Mouse (Mus musculus) embryonic facial prominence, embryonic 13.5 days (tissue): ENCODE results near the gene Gm14326. TPM values are rescaled to one million over a fixed set of nuclear protein-coding genes. Genes with fewer than 3 reads are reported as not detected.
"Not testable (repeated sequence)": the region's sequence is repeated elsewhere in the genome, so short reads cannot be mapped to it uniquely, and the experiment has no call there.

Experiments
- ATAC-seq: fragments of 200-750 bp; cut with Nextera tagmentation; 2 replicates; pipeline ENCODE4 v1.8.0; 2017; ENCODE audit warnings: low read depth; ENCODE audit not compliant: insufficient number of reproducible peaks, insufficient read depth, low FRiP score, low TSS enrichment
- H3K27ac ChIP-seq: fragments of 300-500 bp; sonication (generic); 2 replicates; pipeline ENCODE4 v1.5.1; 2015; ENCODE audit warnings: moderate library complexity, mild to moderate bottlenecking, inconsistent platforms
- H3K27me3 ChIP-seq: fragments of 300-500 bp; sonication (generic); 2 replicates; pipeline ENCODE4 v1.6.1; 2015; ENCODE audit warnings: mild to moderate bottlenecking, inconsistent platforms
- H3K36me3 ChIP-seq: fragments of 300-500 bp; sonication (generic); 2 replicates; pipeline ENCODE4 v1.6.1; 2015; ENCODE audit warnings: mild to moderate bottlenecking, inconsistent platforms
- H3K4me1 ChIP-seq: fragments of 300-500 bp; sonication (generic); 2 replicates; pipeline ENCODE4 v1.6.1; 2015; ENCODE audit warnings: inconsistent platforms
- H3K4me2 ChIP-seq: fragments of 300-500 bp; sonication (generic); 2 replicates; pipeline ENCODE4 v1.6.1; 2015; ENCODE audit warnings: moderate library complexity, mild to moderate bottlenecking, inconsistent platforms
- H3K4me3 ChIP-seq: fragments of 300-500 bp; sonication (generic); 2 replicates; pipeline ENCODE4 v1.5.1; 2015; ENCODE audit warnings: mild to moderate bottlenecking, inconsistent platforms
- H3K9ac ChIP-seq: fragments of 300-500 bp; sonication (generic); 2 replicates; pipeline ENCODE4 v1.6.1; 2015; ENCODE audit warnings: mild to moderate bottlenecking, inconsistent platforms
- H3K9me3 ChIP-seq: fragments of 300-500 bp; sonication (generic); 2 replicates; pipeline ENCODE4 v1.6.1; 2016; ENCODE audit warnings: inconsistent platforms
- WGBS: fragments of 180-500 bp; shearing (Covaris S2); methylation state at CpG from one replicate; pipeline ENCODE4 v1.1.7; 2015; ENCODE audit warnings: mixed read lengths; 5-methylcytosine and 5-hydroxymethylcytosine counted together
- polyA plus RNA-seq: library from polyadenylated mRNA; unstranded; fragments of >200 nt; fragmentation: Nextera tagmentation; extraction: Ambion mirVana; gene quantifications from 2 replicates; pipeline ENCODE4 v1.2.1, GENCODE M21; 2015

Gene Gm14326
- polyA plus RNA-seq, result 19.3 and 19.9 TPM in 2 replicates

GRCm38 (mm10) chr2:177957145-177957544 is at the start of gene Gm14326:
Gm14326 (minus strand) TSS chr2:177957297.
- not testable (repeated sequence) for H3K9me3 ChIP-seq, H3K36me3 ChIP-seq, H3K27ac ChIP-seq, H3K4me1 ChIP-seq, ATAC-seq, H3K27me3 ChIP-seq
- peak within 1 kb of the TSS; percentile 51 for H3K4me3 ChIP-seq
- 0% methylated on average over 7 of the region's 7 CpGs for WGBS
- peak within 1 kb of the TSS; percentile 50 for H3K4me2 ChIP-seq
- peak within 1 kb of the TSS; percentile 67 for H3K9ac ChIP-seq

GRCm38 (mm10) chr2:177974814-177975213 is 17.7 kb upstream of the Gm14326 start:
- ATAC-seq, H3K27me3 ChIP-seq, H3K9me3 ChIP-seq, H3K36me3 ChIP-seq, H3K27ac ChIP-seq, H3K4me1 ChIP-seq, H3K4me2 ChIP-seq, H3K9ac ChIP-seq, H3K4me3 ChIP-seq: not testable (repeated sequence)
- 72% methylated on average over 7 of the region's 7 CpGs for WGBS

- Histone ChIP-seq H3K4me2 (peak overlapping the region; percentile 50), H3K9ac (peak overlapping the region; percentile 67), H3K4me3 (peak overlapping the region; percentile 51)
- H3K27ac ChIP-seq, H3K9me3 ChIP-seq, H3K27me3 ChIP-seq, ATAC-seq, H3K36me3 ChIP-seq, H3K4me1 ChIP-seq: not testable (repeated sequence)
- WGBS, result under 1% methylated on average over 18 of the region's 18 CpGs
Observed at GRCm38 (mm10) chr2:177956734-177957133, 363 bp downstream of the Gm14326 start.

- not testable (repeated sequence) for H3K4me1 ChIP-seq, H3K4me3 ChIP-seq, H3K27me3 ChIP-seq, H3K9ac ChIP-seq, H3K4me2 ChIP-seq, ATAC-seq, H3K27ac ChIP-seq, H3K9me3 ChIP-seq, H3K36me3 ChIP-seq
- 61% methylated on average over 3 of the region's 5 CpGs for WGBS
Observed at GRCm38 (mm10) chr2:177925563-177926103, 31.5 kb downstream of the Gm14326 start, which contains the start of gene Zfp972. Zfp972 (minus strand) TSS chr2:177925613.

DNA sequence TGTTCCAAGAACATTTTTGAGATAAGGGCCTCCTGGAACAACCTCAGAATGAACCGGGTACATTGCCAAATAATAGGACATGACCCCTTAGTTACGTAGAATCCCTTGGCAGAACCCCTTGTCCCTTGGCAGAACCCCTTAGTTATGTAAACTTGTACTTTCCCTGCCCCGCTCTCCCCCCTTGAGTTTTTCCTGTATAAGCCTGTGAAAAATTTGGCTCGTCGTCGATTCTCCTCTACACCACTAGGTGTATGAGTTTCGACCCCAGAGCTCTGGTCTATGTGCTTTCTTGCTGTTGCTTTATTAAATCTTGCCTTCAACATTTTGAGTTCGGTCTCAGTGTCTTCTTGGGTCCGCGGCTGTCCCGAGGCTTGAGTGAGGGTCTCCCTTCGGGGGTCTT is 53.8 kb downstream of the Gm14326 start:
- not testable (repeated sequence) for H3K4me3 ChIP-seq, ATAC-seq, H3K4me1 ChIP-seq, H3K27me3 ChIP-seq, H3K4me2 ChIP-seq, H3K36me3 ChIP-seq, H3K9me3 ChIP-seq, H3K27ac ChIP-seq, H3K9ac ChIP-seq
- 96% methylated on average over 4 of the region's 12 CpGs for WGBS

- not testable (repeated sequence) for H3K36me3 ChIP-seq, H3K9me3 ChIP-seq, H3K27ac ChIP-seq, ATAC-seq, H3K4me2 ChIP-seq, H3K9ac ChIP-seq, H3K4me1 ChIP-seq, H3K27me3 ChIP-seq, H3K4me3 ChIP-seq
- WGBS, result 75% methylated on average over 2 of the region's 3 CpGs
Observed at GRCm38 (mm10) chr2:177898171-177898570, 58.9 kb downstream of the Gm14326 start.

DNA sequence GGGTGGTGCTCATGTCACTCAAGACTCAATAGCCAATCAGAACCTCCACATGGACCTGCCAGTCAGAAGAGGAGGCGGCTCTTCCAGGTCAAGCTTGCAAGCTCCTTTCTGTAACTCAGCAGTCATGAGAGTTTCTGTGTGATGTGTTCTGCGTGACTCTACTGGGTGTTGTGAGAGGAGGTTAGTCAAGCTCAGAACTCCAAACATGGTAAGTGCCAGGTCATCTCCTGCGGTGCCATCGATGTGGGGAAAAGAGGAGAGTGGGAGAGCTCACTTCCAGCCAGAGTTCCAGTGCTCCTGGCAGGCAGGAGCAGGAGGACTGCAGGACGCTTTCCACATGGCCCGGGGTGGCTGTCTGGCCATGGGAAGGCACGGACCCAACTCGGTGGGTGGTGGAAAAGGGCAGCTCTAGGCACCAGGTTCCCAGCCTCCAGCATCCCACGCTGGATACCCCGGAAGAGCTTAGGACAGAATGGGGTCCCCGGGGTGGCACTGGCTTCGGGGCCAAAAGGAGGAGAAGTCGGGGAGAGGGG is 60.0 kb downstream of the Gm14326 start, which contains the start of gene Gm14327:
Gene Gm14327, plus strand, starts transcription at position 51 of the 533 bp plus-strand sequence.
- not testable (repeated sequence) for ATAC-seq, H3K9ac ChIP-seq, H3K27me3 ChIP-seq, H3K9me3 ChIP-seq, H3K4me1 ChIP-seq, H3K36me3 ChIP-seq, H3K27ac ChIP-seq
- Histone ChIP-seq H3K4me3 (peak within 1 kb of the TSS; percentile 33), H3K4me2 (peak within 1 kb of the TSS; percentile 31)
- WGBS, result 43% methylated on average over 8 of the region's 13 CpGs

DNA sequence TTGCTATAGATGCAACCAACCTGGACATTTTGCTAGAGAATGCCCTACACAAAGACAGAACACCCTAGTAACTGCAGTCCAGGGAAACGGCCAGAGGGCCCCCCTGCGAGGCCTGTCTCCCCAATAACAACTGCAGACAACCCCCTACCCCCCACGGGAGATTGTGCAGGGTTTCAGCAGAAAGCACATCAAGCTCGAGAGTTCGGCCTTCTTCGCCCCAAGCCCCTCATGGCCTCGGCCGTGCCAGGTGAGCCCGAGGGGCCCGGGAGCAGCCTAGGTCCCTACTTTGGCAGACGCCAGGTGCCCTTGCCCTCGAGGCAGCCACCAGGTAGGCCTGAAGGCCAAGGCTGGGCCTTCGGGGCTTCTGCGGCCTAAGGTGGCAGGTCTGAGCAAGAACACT is 69.4 kb downstream of the Gm14326 start:
- not testable (repeated sequence) for H3K27me3 ChIP-seq, H3K27ac ChIP-seq, H3K4me3 ChIP-seq, H3K36me3 ChIP-seq, H3K9ac ChIP-seq, ATAC-seq, H3K9me3 ChIP-seq, H3K4me2 ChIP-seq, H3K4me1 ChIP-seq
- WGBS, result 90% methylated on average over 14 of the region's 14 CpGs

Other genes starting within 250 kb of the Gm14326 start
- gene Gm14322, start 198.0 kb downstream of the Gm14326 start, polyA plus RNA-seq, result 10.9 and 11.8 TPM in 2 replicates
- 37.1 and 42.9 TPM in 2 replicates for gene Gm14325, start 117.0 kb downstream of the Gm14326 start, polyA plus RNA-seq
- 3.5 and 3.8 TPM in 2 replicates for gene Gm14327, start 60.2 kb downstream of the Gm14326 start, polyA plus RNA-seq
- gene Zfp972, start 31.7 kb downstream of the Gm14326 start, polyA plus RNA-seq, result 0.67 and 1.4 TPM in 2 replicates
- gene Zfp971, start 66.0 kb upstream of the Gm14326 start, polyA plus RNA-seq, result 12.1 and 13.6 TPM in 2 replicates
- 20.4 and 22.0 TPM in 2 replicates for gene Zfp931, start 121.2 kb upstream of the Gm14326 start, polyA plus RNA-seq
- 2.5 and 3.1 TPM in 2 replicates for gene Phactr3, start 161.7 kb upstream of the Gm14326 start, polyA plus RNA-seq